Mouse (Mus musculus) intestine, embryonic 15.5 days (tissue): Measurements from ENCODE around the gene Atf5. TPM values are rescaled to one million over a fixed set of nuclear protein-coding genes. Genes with fewer than 3 reads are reported as not detected.

Experiments
- ATAC-seq: fragments of 200-750 bp; cut with Nextera tagmentation; 2 replicates; pipeline ENCODE4 v1.8.0; 2017; ENCODE audit warnings: moderate TSS enrichment, moderate library complexity
- H3K27ac ChIP-seq: fragments of 300-500 bp; sonication (generic); 2 replicates; pipeline ENCODE4 v1.5.1; 2015; ENCODE audit warnings: mild to moderate bottlenecking, inconsistent platforms
- H3K27me3 ChIP-seq: fragments of 300-500 bp; sonication (generic); replicated peaks from 2 replicates; pipeline ENCODE4 v1.6.1; 2015; ENCODE audit warnings: inconsistent platforms
- H3K36me3 ChIP-seq: fragments of 300-500 bp; sonication (generic); 2 replicates; pipeline ENCODE4 v1.6.1; 2015; ENCODE audit warnings: inconsistent platforms
- H3K4me1 ChIP-seq: fragments of 300-500 bp; sonication (generic); replicated peaks from 2 replicates; pipeline ENCODE4 v1.6.1; 2015; ENCODE audit warnings: inconsistent platforms
- H3K4me2 ChIP-seq: fragments of 300-500 bp; sonication (generic); replicated peaks from 2 replicates; pipeline ENCODE4 v1.6.1; 2015; ENCODE audit warnings: mild to moderate bottlenecking, inconsistent platforms
- H3K4me3 ChIP-seq: fragments of 300-500 bp; sonication (generic); replicated peaks from 2 replicates; pipeline ENCODE4 v1.5.1; 2015; ENCODE audit warnings: inconsistent platforms
- H3K9ac ChIP-seq: fragments of 300-500 bp; sonication (generic); 2 replicates; pipeline ENCODE4 v1.6.1; 2015; ENCODE audit warnings: inconsistent platforms
- H3K9me3 ChIP-seq: fragments of 300-500 bp; sonication (generic); 2 replicates; pipeline ENCODE4 v1.6.1; 2016; ENCODE audit warnings: inconsistent platforms
- WGBS: fragments of 180-500 bp; shearing (Covaris S2); methylation state at CpG from one replicate; pipeline ENCODE4 v1.1.7; 2015; 5-methylcytosine and 5-hydroxymethylcytosine counted together
- polyA plus RNA-seq: library from polyadenylated mRNA; unstranded; fragments of >200 nt; fragmentation: Nextera tagmentation; extraction: Ambion mirVana; gene quantifications from 2 replicates; pipeline ENCODE4 v1.2.1, GENCODE M21; 2015

Gene Atf5
- polyA plus RNA-seq, 1 experiment from 2014 or later: 6.6 TPM

- 37% methylated on average over 10 of the region's 10 CpGs for WGBS
- H3K4me2 ChIP-seq: peak overlapping the region; percentile 88
- ATAC-seq: peak; percentile 9
- H3K9ac ChIP-seq: peak overlapping the region; percentile 71
- H3K4me3 ChIP-seq: peak overlapping the region; percentile 49
- H3K9me3 ChIP-seq: no peaks in the 10 kb centered on the region
- H3K4me1 ChIP-seq: peaks cover 62% of the 10 kb centered on the region
- peaks cover 13% of the 10 kb centered on the region for H3K36me3 ChIP-seq
- no peaks in the 10 kb centered on the region for H3K27me3 ChIP-seq
- H3K27ac ChIP-seq: peak overlapping the region; percentile 98
Measured at GRCm38 (mm10) chr7:44855036-44855435, 38.6 kb upstream of the Atf5 start.

GRCm38 (mm10) chr7:44854356-44855031 is 38.0 kb upstream of the Atf5 start:
- peak overlapping the region; percentile 71 for H3K9ac ChIP-seq
- peaks cover 62% of the 10 kb centered on the region for H3K4me1 ChIP-seq
- peak overlapping the region; percentile 98 for H3K27ac ChIP-seq
- H3K36me3 ChIP-seq: peaks cover 13% of the 10 kb centered on the region
- peak; percentile 80 for ATAC-seq
- no peaks in the 10 kb centered on the region for H3K9me3 ChIP-seq
- peak overlapping the region; percentile 49 for H3K4me3 ChIP-seq
- 1% methylated on average over 45 of the region's 45 CpGs for WGBS
- peak overlapping the region; percentile 88 for H3K4me2 ChIP-seq
- H3K27me3 ChIP-seq: no peaks in the 10 kb centered on the region

DNA sequence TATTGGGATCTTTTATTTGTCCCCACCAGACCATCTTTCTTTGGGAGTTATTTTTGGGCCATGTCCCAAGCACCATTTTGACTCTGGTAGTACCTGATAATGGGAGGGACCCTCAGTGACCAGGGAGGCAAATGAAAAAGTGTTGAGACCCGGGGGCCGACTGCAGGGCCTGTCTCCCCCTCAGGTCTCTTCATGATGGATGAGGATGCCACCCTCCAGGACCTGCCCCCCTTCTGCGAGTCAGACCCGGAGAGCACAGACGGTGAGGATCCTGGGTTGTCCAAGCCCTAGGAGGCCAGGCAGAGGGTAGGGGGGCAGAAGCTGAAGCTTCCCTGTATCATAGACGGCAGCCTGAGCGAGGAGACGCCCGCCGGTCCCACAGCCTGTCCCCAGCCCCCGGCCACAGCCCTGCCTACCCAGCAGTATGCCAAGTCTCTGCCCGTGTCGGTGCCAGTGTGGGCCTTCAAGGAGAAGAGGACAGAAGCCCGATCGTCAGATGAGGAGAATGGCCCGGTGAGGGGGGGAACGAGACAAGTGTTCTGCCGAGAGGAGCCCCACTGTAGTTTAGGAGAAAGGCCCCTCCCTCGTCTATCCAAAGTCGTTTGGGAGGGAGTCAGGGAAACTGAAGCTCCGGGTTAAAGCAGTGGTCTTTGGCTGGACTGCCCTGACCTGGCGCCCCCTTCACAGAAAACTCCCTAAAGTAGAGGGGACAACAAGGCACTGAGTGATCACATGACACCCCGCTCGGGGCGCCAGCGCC is 37.3 kb upstream of the Atf5 start:
- Histone ChIP-seq H3K9ac (peak overlapping the region; percentile 71), H3K9me3 (no peaks in the 10 kb centered on the region), H3K4me2 (peak overlapping the region; percentile 88), H3K27ac (peak overlapping the region; percentile 98), H3K4me1 (peaks cover 62% of the 10 kb centered on the region), H3K4me3 (peak overlapping the region; percentile 49), H3K27me3 (no peaks in the 10 kb centered on the region), H3K36me3 (peaks cover 13% of the 10 kb centered on the region)
- ATAC-seq: no peak
- WGBS: 30% methylated on average over 26 of the region's 26 CpGs

DNA sequence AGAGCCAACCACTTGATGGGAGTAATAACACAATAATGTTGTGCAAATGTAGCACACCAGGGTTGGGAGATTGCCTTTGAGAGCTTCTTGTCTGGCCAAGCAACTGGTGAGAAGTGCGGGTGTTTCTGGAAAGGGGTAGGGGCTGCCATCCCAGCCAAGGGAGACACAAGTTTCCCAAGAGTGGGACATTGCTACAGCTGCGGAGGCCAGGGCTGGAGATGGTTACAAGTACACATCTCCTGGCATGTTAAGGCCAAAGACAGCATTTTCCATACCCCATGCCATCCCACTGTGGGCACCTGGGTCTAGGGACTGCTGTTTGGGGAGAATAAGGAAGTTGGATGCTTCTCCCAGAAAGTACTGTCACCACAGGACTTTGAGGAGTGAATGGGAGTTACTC is 36.6 kb upstream of the Atf5 start:
- ATAC-seq: no peak
- no peaks in the 10 kb centered on the region for H3K9me3 ChIP-seq
- H3K4me1 ChIP-seq: peaks cover 57% of the 10 kb centered on the region
- no peaks in the 10 kb centered on the region for H3K27me3 ChIP-seq
- no peak overlapping the region for H3K27ac ChIP-seq
- peak overlapping the region; percentile 71; the same call in 1 of the 2 replicates for H3K9ac ChIP-seq
- WGBS: 91% methylated on average over 2 of the region's 2 CpGs
- H3K4me2 ChIP-seq: peak overlapping the region; percentile 88
- no peak overlapping the region for H3K4me3 ChIP-seq
- H3K36me3 ChIP-seq: peaks cover 13% of the 10 kb centered on the region

- no peak overlapping the region for H3K4me3 ChIP-seq
Measured at GRCm38 (mm10) chr7:44852259-44853027, 36.0 kb upstream of the Atf5 start.

DNA sequence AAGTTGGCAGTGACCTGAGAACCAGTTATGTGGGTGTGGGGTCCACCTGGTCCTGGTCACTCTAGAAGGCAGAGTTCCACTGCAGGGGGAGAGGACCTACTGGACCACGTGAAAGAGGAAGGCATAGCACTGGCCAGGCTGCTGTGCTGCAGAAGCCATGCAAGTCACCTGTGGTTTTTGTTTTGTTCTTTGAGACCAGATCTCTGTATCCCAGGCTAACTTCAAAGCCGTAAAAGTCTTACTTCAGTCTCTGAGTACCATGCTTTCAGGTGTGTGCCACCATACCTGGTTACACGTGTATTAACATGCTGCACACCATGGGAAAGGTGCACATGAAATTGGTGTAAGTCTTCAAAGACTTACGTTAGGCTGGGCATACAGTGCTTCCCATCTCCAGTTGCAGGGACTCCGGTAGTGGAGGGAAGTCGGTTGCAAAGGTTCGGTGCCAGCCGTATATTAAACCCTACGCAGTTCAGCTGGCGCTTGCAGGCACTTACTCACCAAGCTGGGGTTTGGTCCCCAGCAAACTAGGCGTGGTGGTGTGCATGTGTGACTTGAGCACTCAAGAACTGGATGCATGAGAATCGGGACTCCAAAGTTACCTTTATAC is 35.3 kb upstream of the Atf5 start:
- Histone ChIP-seq H3K4me3 (no peak overlapping the region; the same call in 1 of the 2 replicates), H3K9me3 (no peaks in the 10 kb centered on the region), H3K4me2 (0 out of 2 replicates have a peak overlapping the region, but pooled peaks have one; percentile 85), H3K4me1 (peaks cover 56% of the 10 kb centered on the region), H3K36me3 (peaks cover 13% of the 10 kb centered on the region), H3K9ac (0 out of 2 replicates have a peak overlapping the region, but pooled peaks have one; percentile 76), H3K27me3 (no peaks in the 10 kb centered on the region), H3K27ac (no peak overlapping the region)
- 90% methylated on average over 12 of the region's 12 CpGs for WGBS
- no peak for ATAC-seq

More at GRCm38 (mm10) chr7:44852259-44853027, 36.0 kb upstream of the Atf5 start:
- WGBS: 89% methylated on average over 36 of the region's 36 CpGs
- no peak overlapping the region for H3K9ac ChIP-seq
- H3K9me3 ChIP-seq: no peaks in the 10 kb centered on the region
- H3K27ac ChIP-seq: no peak overlapping the region
- 0 out of 2 replicates have a peak overlapping the region, but pooled peaks have one; percentile 88 for H3K4me2 ChIP-seq
- H3K36me3 ChIP-seq: peaks cover 13% of the 10 kb centered on the region
- no peaks in the 10 kb centered on the region for H3K27me3 ChIP-seq
- H3K4me1 ChIP-seq: peaks cover 57% of the 10 kb centered on the region
- no peak for ATAC-seq

DNA sequence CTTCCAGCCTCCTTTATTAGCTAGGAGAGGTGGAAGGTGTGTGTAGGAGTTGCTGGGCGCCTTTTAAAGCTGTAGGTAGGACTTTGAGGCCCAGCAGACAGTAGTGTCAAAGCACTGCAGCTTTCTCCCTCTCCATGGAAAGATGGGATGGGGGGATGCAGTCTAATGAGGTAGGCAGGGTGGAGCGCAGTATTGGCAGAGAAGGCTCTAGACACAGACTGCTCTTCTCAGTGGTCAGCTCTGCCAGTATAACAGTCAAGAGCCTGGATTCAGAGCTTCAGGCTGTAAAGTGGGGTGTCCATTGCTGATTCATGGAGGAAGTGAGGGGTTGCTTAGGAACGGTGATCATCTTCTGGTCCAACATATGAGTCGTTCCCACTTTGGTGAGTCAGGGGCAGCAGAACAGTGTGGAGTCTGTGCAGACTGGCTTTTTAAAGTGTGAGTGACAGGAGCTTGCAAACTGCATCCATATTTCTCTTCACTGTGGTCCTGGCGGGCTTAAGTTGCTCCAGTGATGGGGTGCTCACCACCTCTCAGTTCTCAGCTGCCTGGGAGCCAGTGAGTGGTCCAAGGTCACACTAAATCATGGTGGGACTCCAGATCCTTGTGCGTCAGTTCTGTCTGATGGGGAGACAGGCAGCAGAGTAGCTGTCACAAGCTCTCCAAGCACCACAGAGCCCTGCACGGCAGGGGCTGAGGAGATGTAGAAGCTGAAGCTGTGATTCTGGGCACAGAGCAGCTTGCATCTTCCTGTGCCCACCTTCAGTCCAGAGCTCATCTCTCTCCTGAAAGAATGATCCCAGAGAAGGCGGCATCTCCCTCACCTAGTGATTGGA is 34.5 kb upstream of the Atf5 start:
- 71% methylated on average over 8 of the region's 8 CpGs for WGBS
- Histone ChIP-seq H3K9ac (peak overlapping the region; percentile 76), H3K9me3 (no peaks in the 10 kb centered on the region), H3K27ac (peak overlapping the region; percentile 98), H3K4me2 (peak overlapping the region; percentile 85), H3K36me3 (peaks cover 18% of the 10 kb centered on the region), H3K27me3 (no peaks in the 10 kb centered on the region), H3K4me1 (peaks cover 51% of the 10 kb centered on the region), H3K4me3 (peak overlapping the region; percentile 71)
- ATAC-seq: no peak

DNA sequence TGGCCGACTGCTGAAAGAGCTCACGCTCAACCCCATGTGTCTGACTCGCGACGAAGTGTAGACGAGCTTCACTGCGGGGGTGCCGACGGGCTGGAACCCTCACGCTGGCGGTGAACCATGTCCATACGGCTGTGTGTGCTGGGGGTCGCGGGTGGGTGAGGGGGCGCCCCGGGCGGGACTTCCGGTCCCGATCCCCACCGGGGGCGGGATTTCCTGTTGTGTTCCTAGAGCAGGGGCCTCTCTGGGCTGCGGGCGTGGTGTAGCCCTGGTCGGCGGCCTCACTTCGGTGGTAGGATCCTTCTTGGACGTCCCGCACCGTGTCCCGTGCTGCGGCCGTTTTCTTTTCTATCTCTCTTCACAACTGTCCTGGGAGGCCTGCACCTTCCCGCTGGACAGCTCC is 33.7 kb upstream of the Atf5 start:
- no peaks in the 10 kb centered on the region for H3K9me3 ChIP-seq
- peak overlapping the region; percentile 71 for H3K4me3 ChIP-seq
- ATAC-seq: peak; percentile 52
- H3K36me3 ChIP-seq: peaks cover 26% of the 10 kb centered on the region
- H3K27ac ChIP-seq: peak overlapping the region; percentile 98
- WGBS: under 1% methylated on average over 33 of the region's 33 CpGs
- H3K4me1 ChIP-seq: peaks cover 47% of the 10 kb centered on the region
- H3K27me3 ChIP-seq: no peaks in the 10 kb centered on the region
- peak overlapping the region; percentile 76 for H3K9ac ChIP-seq
- H3K4me2 ChIP-seq: peak overlapping the region; percentile 85

GRCm38 (mm10) chr7:44849416-44850111 is 33.1 kb upstream of the Atf5 start:
- peak; percentile 72 for ATAC-seq
- Histone ChIP-seq H3K9me3 (no peaks in the 10 kb centered on the region), H3K4me2 (peak overlapping the region; percentile 85), H3K4me3 (peak overlapping the region; percentile 71), H3K9ac (peak overlapping the region; percentile 76), H3K4me1 (peaks cover 41% of the 10 kb centered on the region), H3K36me3 (peaks cover 32% of the 10 kb centered on the region), H3K27ac (peak overlapping the region; percentile 98), H3K27me3 (no peaks in the 10 kb centered on the region)
- WGBS: under 1% methylated on average over 40 of the region's 41 CpGs

DNA sequence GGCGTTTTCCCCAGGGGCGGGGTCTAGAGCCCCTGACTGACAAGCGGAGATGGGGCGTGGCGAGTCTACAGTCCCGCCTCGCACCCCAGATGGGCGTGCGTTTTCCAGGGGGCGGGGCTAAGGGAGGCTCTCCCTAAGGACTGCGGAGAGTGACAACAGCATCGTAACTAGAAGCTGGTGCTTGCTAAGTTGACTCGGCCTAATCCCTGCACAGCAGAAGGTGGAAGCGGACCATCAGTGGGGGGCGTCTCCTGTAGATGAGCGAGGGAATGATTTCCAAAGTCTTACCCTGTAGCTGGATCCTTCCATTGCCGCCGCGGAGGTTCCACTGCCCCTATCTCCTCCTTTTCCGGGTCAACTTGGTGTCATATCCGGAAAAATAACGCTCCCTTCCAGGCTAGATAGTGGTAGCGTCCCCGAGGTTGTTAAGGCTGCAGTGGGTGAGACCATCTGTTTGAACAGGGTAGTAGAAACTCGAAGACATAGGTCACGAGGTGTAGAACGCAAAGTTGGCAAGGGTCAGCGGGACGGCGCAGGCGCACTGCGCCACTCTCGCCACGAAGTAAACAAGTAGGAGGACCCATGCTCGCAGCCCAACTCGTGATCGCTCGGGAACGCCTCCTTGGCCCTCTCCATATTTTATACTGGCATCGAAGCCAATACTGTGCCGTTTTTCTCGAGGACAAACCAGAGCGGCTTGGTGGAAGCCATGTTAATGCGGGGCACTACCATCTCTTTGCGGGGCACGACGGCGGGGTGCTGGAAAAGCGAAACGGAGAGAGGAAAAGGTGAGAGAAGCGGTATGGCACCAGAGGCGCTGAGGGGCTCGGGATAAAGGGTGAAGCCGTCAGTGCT is 32.3 kb upstream of the Atf5 start, which contains the start of the genes Akt1s1 and Tbc1d17:
Gene Akt1s1 (plus strand): TSS at position 431 of the 855 bp plus-strand sequence.
Gene Tbc1d17 (minus strand): TSS at position 519 of the 855 bp plus-strand sequence.
- WGBS: under 1% methylated on average over 54 of the region's 54 CpGs
- Histone ChIP-seq H3K4me1 (peaks cover 36% of the 10 kb centered on the region), H3K36me3 (peaks cover 38% of the 10 kb centered on the region), H3K4me3 (peak within 1 kb of the TSS; percentile 71), H3K9me3 (no peaks in the 10 kb centered on the region), H3K27ac (peak within 1 kb of the TSS; percentile 98), H3K9ac (peak within 1 kb of the TSS; percentile 76), H3K4me2 (peak within 1 kb of the TSS; percentile 85), H3K27me3 (no peaks in the 10 kb centered on the region)
- ATAC-seq: peak; percentile 86
